Mouse (Mus musculus): ENCODE data around the gene Gm10337. TPM values are rescaled to one million over a fixed set of nuclear protein-coding genes. Genes with fewer than 3 reads are reported as not detected.

The Gm10337 gene
- total RNA-seq, 2 experiments from 2014 or later = not detected

DNA sequence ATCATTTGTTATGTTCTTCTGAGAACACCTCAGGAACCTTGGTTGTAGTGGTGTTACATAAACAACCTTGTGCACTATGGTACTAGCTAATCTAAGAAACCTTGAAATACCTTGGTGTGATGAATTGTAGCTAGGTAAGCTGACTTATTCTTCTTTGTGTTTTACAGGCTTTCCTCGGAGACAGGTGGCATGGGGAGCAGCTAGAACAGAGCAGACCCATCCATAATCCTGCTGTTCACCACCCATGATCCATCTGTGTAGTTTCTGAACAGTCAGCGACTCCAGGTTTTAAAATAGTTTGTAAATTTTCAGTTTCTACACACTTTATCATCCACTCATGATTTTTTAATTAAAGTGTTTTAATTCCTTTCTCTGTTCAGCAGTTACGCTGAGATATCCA, 5.2 kb upstream of the Gm10337 start:
- DNase-seq = no peak
- intact Hi-C loops (cut with DNase I) = no loop called here

DNA sequence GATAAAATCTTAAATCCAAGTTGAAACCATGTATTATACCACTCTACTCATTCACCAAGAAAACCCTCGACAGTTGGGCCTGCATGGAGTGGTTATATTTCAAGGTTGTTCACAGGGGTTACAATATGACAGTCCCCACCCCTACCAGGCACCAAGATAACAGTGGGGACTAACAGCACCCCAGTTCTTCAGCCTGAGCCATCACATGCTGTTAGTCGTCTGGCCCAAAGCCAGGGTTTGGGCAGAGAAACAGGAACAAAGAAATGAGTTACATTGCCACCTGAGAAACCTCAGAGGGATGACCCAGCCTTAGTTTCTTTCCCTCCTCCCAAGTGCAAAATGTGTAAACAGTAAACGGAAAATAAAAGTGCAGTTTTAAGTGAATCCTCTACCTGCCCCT, 4.2 kb upstream of the Gm10337 start:
- no peak for DNase-seq
- intact Hi-C loops (cut with DNase I) = no loop called here

DNA sequence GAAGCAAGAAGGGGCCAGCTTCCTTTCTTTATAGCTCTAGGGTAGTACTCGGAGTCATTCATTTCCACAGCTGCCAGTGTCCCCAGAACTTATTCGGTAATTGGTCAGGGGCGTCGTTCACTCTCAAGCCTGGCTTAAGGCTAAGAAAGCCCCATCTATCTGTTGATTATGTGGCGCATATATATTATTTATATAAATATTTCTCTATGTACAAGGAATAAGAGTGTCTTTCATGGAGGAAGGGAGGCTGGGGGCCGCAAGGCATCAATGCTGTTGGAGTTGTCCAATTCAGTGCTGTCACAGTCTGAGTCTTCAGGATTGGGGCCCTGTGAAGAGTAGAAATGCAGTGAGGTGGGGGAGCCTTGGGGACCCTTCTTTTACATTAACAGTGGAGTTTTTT, 3.7 kb upstream of the Gm10337 start:
- no peak for DNase-seq
- intact Hi-C loops (cut with DNase I) = no loop called here

DNA sequence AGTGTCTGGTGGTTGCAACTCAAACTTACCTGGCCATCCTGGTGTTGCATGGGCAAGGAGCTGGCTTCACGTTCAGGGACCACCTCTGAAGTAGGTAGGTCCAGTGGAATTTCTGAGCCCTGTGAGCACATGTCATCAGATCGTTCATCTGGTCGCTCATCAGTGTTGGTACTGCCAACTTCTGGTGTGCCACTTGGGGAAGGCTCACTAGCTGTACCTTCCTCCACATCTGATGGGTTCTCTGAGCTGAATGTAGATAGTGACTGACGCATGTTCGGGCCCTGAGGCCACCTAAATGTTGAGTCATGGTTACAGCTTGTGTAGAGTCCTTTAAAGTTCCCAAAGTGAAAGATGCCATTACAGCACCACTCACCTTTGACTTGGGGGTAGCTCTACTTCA, 3.0 kb upstream of the Gm10337 start:
- no peak for DNase-seq
- intact Hi-C loops (cut with DNase I) = no loop called here

DNA sequence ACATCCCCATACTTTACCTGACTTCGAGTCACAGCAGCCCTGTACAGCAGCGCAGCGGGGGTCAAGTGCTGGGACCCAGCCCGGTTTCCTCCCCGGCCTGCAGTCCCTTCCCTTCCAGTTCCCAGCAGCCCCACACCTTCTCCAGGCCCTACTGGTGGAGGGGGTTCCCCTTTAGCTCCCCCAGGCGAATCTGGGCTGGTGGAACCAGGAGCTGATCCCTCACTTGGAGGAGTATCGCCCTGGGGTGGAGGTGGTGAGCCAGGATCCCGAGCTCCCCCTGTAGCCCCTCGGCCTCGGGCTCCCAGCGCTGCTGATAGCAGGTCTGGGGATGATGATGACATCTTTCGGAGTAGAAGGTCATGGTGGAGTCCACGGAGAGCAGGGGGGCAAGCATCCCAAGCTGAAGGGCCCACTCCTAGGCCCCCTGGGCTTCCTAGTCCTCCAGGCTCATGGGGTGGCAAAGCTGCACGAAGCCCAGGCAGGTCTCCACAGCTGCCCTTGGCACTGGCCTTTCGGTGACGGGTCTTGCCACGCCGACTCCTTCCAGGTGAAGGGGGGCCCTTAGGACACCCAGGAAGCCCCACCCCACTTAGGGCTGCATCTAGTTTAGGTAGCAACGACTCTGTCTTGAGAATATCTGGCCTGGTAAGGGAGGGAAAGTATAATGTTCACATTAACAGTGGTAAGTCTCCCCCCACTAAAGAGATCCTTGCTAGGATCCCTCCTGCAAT, 2.3 kb upstream of the Gm10337 start:
- intact Hi-C loops (cut with DNase I) = no loop called here
- no peak for DNase-seq

DNA sequence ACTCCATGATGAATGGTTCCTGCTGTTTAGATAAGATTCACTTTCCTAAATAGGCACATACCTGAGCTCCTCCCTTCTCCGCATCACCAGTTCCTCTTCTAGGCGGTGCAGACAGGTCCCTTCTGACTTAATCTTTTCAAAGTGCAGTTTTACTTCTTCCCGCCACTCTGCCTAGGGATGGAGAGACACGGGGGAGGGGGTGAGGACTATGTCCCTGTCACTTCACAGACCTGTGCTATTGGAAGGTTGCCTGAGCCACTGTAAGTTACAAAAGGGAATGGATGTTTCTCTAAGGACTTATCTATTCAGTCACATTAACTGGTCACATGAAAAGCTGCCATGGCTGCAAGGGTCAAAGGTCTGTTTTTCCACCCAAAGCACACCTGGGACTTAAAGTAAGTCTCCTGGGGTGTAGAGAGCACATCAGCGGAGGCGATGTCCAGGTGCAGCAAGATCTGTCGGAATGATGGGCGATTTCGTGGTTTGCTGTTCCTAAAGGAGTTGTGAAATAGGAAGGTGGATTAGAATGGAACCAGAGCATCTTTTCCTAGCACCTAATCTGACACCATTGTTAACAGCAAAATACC, 1.2 kb upstream of the Gm10337 start:
- DNase-seq = no peak
- intact Hi-C loops (cut with DNase I) = no loop called here

DNA sequence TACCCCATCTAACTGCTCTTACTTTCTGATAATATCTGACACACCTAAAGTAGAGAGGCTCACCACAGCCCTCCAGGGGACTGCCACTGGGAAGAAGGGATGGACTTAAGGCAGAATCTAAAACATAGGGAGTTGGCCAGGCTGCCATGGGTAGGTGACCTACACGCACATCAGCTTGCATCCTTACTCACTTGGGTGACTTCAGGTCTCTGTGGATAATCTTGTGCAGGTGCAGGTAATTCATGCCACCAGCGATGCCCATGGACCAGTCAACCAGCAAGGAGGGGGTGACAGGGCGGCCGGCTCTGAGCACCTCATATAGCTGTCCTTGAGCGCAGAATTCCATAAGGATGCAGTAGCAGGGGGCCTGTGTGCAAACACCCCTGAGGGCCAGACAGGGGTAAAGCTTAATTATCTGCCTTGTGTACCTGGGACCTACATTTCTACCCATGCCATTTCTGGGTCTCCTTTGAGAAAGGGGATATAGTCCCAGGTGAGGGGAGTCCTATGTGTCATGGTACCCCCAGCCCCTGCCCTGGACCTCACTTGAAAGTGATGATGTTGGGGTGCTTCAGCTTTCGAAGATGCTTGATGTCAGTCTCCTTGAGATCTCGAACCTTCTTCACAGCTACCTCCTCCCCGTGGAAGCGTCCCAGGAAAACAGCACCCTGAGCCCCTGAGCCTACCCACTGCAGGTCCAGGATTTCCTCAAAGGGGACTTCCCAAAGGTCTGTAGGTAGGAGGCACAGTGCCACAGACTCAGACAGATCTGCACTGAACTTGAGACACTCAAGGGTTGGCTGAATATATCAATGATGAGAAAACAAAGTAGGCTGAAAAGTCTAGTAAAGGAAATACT, 631 bp downstream of the Gm10337 start:
- no peak for DNase-seq

DNA sequence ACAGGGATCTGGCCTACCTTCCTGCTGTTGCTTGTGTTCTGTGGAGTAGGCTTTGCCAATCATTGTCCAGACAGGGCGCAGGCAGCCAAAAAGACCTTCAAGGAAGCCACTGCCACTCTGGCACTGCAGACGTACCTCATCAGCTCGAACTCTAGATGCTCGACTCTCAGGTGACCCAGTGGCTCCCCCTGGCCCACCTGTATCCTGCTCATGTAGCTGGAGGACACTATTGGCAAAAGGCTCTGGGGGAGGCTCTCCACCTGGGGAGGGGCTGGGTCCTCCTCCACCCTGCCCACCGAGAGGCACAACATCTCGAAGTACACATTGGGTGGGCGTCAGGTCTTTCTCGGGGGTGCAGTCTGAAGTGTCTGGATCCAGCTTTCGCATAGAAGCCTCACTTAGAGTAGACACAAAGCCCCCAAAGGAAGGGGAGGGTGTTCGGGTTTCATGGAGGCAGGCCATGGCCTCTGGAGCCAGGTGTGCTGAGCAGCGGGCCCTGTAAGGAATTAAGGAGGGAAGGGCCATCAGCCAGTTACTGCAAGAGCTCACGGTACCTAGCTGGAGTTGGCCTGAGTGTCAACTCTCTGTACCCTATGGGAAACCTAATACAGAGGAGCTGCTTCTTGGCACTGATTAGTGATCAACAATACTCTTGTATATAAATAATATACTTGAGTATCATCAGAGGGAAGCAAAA, 1.7 kb downstream of the Gm10337 start:
- no peak for DNase-seq
- intact Hi-C loops (cut with DNase I) = no loop called here

More for the DNA sequence above, 631 bp downstream of the Gm10337 start:
- intact Hi-C loops (cut with DNase I) = no loop called here

DNA sequence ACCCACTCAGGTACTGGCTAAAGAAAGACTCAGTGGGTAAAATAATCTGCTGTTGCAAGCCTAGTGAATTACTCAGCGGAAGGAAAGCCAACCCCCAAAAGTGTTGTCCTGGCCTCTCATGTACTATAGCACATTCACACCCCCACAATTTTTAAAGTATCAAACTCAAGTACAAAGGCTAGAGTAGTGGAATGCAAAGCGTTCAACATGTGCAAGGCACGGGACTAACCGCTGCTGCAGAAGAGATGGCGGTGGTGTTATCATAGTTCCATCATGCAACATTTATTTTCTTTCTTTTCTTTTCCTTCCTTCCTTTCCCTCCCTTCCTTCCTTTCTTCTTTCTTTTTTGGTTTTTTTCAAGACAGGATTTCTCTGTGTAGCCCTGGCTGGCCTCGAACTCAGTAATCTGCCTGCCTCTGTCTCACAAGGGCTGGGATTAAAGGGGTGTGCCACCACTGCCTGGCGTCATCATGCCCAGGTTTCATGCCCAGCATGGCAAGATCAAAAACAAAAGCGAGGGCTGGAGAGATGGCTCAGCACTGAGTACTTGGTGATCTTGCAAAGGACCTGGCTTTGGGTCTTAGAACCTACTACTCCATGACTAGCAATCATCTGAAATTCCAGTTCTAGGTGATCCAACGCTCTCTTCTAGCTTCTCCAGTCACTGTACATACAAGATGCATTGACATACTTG, 2.4 kb downstream of the Gm10337 start:
- DNase-seq = no peak
- intact Hi-C loops (cut with DNase I) = no loop called here

DNA sequence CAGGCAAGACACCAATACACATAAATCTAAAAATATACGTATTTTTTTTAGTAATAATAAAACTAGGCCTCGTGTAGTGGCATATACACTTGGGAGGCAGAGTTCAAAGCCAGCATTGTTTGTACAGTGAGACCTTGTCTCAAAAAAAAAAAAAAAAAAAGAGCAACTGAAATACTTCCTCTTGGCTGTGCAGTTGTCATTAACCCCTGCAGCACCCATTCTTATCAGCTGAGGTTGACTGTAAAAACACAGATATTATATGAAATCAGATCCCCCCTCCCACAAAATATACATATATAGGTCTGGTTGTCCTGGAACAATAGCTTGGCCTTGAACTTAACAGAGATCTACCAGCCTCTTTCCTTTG, 2.9 kb downstream of the Gm10337 start:
- intact Hi-C loops (cut with DNase I) = no loop called here

DNA sequence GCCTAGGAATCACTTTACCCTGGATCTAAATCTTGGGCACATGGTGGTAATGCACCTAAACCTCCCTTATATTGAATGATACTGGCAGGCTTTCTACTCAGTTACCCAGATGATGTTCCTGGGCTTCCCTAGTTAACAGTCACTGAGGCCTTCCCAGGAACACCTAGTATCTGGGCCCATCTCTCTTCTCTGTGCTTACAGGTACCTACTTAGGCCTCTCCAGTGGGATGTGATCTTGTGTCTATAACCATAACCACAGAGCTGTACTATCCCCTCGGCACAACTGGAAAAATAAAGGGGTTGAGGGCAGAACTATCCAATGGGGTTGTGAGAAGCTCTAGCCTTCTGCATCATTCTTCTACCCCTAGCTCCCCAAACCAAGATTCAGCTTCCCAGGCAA, 3.3 kb downstream of the Gm10337 start:
- no peak for DNase-seq
- intact Hi-C loops (cut with DNase I) = no loop called here

More for the DNA sequence above, 2.9 kb downstream of the Gm10337 start:
- DNase-seq = no peak

DNA sequence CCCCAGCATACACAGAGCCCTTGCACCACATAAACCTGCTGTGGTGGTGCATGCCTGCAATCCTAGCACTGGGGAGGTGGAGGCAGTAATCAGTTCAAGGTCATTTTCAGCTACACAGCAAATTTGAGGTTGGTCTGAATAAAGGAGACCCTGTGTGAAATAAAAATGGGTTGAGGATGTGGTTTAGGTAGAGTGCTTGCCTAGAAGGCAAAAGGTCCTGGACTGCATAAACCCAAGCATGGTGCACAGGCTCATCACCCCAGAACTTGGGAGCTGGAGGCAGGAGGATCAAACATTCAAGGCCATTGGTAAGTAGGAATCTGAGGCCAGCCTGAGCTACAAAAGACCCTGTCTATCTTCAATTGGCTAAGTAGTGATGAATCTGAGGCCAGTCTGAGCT, 4.0 kb downstream of the Gm10337 start:
- intact Hi-C loops (cut with DNase I) = no loop called here
- no peak for DNase-seq

DNA sequence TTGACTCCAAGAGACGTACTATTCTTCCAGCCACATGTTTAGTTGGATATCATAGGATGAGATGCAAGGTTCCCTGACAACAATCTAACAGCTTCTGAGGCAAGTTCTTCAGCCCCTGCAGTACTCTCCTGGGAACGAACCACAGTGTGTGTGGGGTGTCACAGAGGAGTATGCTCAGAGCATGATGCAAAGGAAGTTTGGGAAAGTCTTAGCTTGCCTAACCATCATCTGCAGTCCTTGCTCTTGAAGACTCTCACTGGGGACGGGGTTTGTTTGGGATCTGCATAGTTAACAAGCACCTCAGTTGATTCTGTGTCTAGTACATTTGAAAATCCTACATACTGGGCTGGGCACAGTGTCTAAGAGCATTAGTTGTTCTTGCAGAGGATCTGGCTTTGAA, 4.8 kb downstream of the Gm10337 start:
- DNase-seq = no peak
- intact Hi-C loops (cut with DNase I) = no loop called here

DNA sequence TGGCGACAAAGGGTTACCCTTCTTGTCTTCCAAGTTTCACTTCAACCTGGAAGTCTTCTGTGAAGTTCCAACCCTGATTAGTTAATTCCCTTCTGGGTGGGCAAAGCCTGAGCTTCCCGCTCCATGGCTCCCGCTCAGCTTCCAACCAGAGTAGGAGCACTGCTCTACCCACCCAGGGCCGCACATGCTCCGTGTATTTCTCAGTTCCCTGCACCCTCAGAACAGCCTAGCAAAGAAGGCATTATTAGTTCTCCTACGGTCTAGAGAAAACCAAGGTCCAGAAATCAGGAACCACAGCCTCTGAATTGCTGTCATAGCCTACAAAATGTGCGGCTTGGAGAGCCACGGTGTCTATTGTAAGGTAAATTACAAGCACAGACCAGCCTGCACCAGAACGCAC, 6.6 kb downstream of the Gm10337 start:
- no peak for DNase-seq

DNA sequence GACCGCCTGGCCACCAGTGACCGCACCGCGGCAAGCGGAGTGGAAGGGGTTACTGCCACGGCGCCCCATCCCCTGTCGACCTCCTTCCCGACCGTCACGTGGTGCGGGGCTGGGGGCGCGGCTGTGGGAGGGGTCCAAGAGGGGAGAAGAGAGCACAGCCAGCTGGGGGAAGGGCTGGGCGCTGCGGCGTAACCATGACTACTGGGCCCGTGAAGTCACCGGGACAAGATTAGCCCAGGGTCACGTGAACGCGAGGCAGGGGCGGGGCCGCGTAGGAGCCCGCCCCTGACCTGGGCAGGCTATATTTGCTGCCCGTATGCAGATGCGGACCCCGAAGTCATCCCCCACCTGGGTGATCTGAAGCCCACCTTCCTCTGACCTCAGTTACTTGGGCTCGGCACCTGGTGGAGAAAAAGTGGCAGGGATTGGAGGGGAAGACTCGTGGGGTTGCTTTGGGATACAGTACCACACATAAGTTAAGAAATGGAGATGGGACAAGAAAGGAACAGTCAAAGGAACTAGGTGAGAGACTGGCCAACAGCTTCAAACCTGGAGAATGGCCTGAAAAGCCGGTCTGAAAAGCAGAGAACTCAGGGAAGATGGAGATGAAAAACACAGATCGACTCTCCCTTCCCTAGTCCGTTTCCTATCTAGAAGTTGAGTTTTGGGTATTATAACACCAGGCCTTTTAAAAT, 7.2 kb downstream of the Gm10337 start:
- intact Hi-C loops (cut with DNase I) = loop anchor here (5.0 kb wide), 1 partner anchor 108 kb away; no protein-coding TSS in a partner anchor
- DNase-seq = peak; percentile 73 to 77

More for the DNA sequence above, 6.6 kb downstream of the Gm10337 start:
- intact Hi-C loops (cut with DNase I) = loop anchor here (5.0 kb wide), 1 partner anchor 108 kb away; no protein-coding TSS in a partner anchor

DNA sequence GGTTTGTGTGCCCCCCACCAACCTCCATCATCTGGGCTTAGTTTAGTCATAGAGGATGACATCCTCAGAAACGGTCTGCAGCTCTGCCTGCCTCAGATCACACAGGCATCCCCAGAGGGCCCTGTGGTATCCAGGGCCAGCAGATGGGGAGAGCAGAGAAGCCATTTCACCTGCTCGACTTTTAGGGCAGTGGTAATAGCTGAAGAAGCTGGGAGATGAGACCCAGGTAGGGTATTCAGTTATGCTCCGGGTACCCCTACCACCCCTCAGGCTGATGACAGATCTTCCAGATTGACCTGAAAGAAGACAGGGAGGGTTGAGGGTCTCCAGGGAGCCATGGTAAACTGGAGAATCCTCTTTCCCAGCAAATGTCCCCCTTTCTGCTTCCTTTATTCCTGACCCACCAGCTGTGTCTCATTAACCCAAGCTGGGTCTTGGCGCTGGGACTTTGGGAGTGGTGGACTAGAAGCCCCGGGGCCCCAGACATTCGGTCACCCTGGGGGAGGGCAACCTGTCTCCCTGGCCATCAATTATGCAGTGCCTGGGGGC, 7.8 kb downstream of the Gm10337 start:
- no peak for DNase-seq
- intact Hi-C loops (cut with DNase I) = loop anchor here (5.0 kb wide), 1 partner anchor 109 kb away; no protein-coding TSS in a partner anchor

DNA sequence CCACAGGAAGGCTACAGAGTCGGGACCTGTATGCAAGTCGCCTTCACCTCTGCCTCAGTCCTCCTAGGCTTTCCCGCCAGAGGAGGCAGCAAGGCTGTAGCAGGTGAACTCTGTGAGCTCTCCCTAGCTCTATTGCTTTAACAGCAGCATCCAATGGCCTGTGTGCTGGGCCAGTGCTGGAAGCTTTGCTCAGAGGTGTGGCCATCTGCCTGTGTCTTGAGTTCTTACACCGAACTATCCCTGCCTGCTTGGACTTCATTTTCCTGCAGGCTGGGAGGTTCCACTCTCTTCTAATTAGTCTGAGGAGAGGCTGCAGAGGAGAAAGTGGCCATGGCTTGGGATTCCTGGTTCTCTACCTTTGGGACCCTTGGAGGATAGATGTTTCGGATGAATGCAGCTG, 8.5 kb downstream of the Gm10337 start:
- intact Hi-C loops (cut with DNase I) = loop anchor here (5.0 kb wide), 1 partner anchor 110 kb away; no protein-coding TSS in a partner anchor
- no peak for DNase-seq

DNA sequence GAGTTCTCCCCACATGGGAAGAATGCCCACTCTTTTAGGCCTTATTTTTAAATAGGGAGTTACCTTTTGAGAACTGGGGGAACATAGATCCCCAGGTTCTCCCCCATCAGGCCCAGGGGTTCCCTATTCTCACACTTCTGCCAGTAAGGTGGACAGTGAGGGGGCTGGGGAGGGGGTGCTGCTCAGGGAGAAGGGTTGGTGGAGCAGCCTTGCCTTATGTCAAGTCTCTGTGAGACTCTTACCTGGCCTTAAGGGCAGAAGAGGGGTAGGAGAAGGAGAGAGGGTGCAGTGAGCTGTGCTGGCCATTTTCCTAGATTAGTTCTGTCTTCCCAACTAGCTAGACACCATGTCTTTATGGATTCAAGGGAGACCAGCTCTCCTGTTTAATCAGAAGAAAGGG, 8.9 kb downstream of the Gm10337 start:
- intact Hi-C loops (cut with DNase I) = loop anchor here (5.0 kb wide), 1 partner anchor 110 kb away; no protein-coding TSS in a partner anchor

DNA sequence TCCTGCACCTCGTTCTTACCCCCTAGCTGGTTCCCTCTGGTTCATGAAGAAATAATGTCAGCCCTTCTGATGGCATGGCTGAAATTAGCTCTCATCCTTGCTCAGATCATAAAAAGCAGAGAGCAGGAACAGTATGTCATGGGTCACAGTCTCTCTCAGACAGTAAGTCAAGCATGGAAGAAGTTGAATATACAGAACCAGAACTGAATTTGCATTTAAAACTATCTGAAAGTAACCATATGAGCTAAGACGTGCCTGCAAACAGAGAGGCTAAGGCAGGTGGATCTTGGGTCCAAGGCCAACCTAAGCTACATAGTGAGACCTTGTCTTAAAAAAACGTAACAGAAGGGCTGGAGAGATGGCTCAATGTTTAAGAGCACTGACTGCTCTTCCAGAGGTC, 9.5 kb downstream of the Gm10337 start:
- intact Hi-C loops (cut with DNase I) = loop anchor here (5.0 kb wide), 1 partner anchor 111 kb away; no protein-coding TSS in a partner anchor
- DNase-seq = no peak

More for the DNA sequence above, 8.9 kb downstream of the Gm10337 start:
- no peak for DNase-seq
